Mouse (Mus musculus): ENCODE data around the gene Cdh9.

DNA sequence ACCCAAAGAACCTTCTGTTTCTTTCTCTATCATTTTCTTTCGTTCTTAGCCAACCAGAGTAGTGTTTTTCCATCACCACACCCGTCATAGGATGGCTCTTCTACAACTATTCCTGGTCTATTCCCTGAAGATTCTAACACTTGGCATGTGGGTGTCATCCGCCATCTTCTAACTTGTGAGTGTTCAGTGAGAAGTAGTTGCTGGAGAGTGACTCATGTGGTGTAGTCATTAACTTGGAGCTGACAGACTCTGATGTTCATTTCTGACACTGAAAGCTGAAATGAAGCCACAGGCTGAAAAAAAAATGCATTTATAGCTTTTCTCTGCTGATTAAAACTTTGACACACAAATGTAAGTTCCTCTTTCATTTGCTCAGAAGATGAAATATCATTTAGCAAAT is 34.7 kb downstream of the Cdh9 start:
- TF ChIP-seq CTCF (IDR thresholded peaks at IDR 0.05; ENCODE audit: borderline replicate concordance, insufficient read depth, low read length) (no peak), POLR2A (IDR thresholded peaks at IDR 0.05; ENCODE audit: low read depth, low read length) (no peak)
